Mouse (Mus musculus) midbrain, embryonic 14.5 days (tissue): ENCODE measurements around the gene Prdx4. TPM values are rescaled to one million over a fixed set of nuclear protein-coding genes. Genes with fewer than 3 reads are reported as not detected.

Experiments
- ATAC-seq: fragments of 200-750 bp; cut with Nextera tagmentation; 2 replicates; pipeline ENCODE4 v1.8.0; 2017; ENCODE audit warnings: moderate number of reproducible peaks, moderate library complexity; ENCODE audit not compliant: low FRiP score, low TSS enrichment
- DNase-seq: peaks from one replicate; pipeline ENCODE4 v3.0.0-alpha.2; 2015
- H3K27ac ChIP-seq: fragments of 300-500 bp; sonication (generic); replicated peaks from 2 replicates; pipeline ENCODE4 v1.5.1; 2014; ENCODE audit warnings: mild to moderate bottlenecking, low read depth, low read length, moderate library complexity
- H3K27me3 ChIP-seq: fragments of 300-500 bp; sonication (generic); 2 replicates; pipeline ENCODE4 v1.6.1; 2014; ENCODE audit warnings: low read length, control low read depth, mixed read lengths; ENCODE audit not compliant: control insufficient read depth, insufficient read depth
- H3K36me3 ChIP-seq: fragments of 300-500 bp; sonication (generic); 2 replicates; pipeline ENCODE4 v1.6.1; 2014; ENCODE audit warnings: low read length, control low read depth; ENCODE audit not compliant: control insufficient read depth, insufficient read depth
- H3K4me1 ChIP-seq: fragments of 300-500 bp; sonication (generic); 2 replicates; pipeline ENCODE4 v1.6.1; 2014; ENCODE audit warnings: mild to moderate bottlenecking, antibody characterized with exemption, low read length, control low read depth; ENCODE audit not compliant: control insufficient read depth, insufficient read depth
- H3K4me2 ChIP-seq: fragments of 300-500 bp; sonication (generic); 2 replicates; pipeline ENCODE4 v1.6.1; 2014; ENCODE audit warnings: mild to moderate bottlenecking, low read length, moderate library complexity
- H3K4me3 ChIP-seq: fragments of 300-500 bp; sonication (generic); replicated peaks from 2 replicates; pipeline ENCODE4 v1.5.1; 2014; ENCODE audit warnings: low read depth, low read length
- H3K9ac ChIP-seq: fragments of 300-500 bp; sonication (generic); replicated peaks from 2 replicates; pipeline ENCODE4 v1.6.1; 2014; ENCODE audit warnings: mild to moderate bottlenecking, low read length, moderate library complexity
- H3K9me3 ChIP-seq: fragments of 300-500 bp; sonication (generic); 2 replicates; pipeline ENCODE4 v1.6.1; 2016; ENCODE audit warnings: low read length, control low read depth, mixed read lengths; ENCODE audit not compliant: control insufficient read depth
- WGBS: fragments of 180-500 bp; shearing (Covaris S2); extraction: QIAGEN DNeasy Blood & Tissue Kit; methylation state at CpG from one replicate; pipeline ENCODE4 v1.1.7; 2014; 5-methylcytosine and 5-hydroxymethylcytosine counted together
- polyA plus RNA-seq: library from polyadenylated mRNA; unstranded; fragments of >200 nt; fragmentation: Nextera tagmentation; extraction: Ambion mirVana; gene quantifications from 2 replicates; pipeline ENCODE4 v1.2.1, GENCODE M21; 2014

Prdx4 gene
- polyA plus RNA-seq, 1 experiment from 2014 or later, result 105 TPM

GRCm38 (mm10) chrX:155306390-155306789 lies 34.2 kb downstream of the Prdx4 start:
- Histone ChIP-seq H3K9me3 (no peaks in the 10 kb centered on the region), H3K36me3 (no peaks in the 10 kb centered on the region), H3K9ac (no peak overlapping the region), H3K27ac (no peak overlapping the region), H3K4me2 (no peak overlapping the region), H3K27me3 (no peaks in the 10 kb centered on the region), H3K4me3 (no peak overlapping the region), H3K4me1 (no peaks in the 10 kb centered on the region)
- DNase-seq (no peak), ATAC-seq (no peak)
- 94% methylated on average over 2 of the region's 2 CpGs for WGBS

GRCm38 (mm10) chrX:155280427-155281044 lies 60.0 kb downstream of the Prdx4 start:
- DNase-seq (no peak), ATAC-seq (no peak)
- no peaks in the 10 kb centered on the region for H3K9me3 ChIP-seq
- no peak overlapping the region for H3K4me3 ChIP-seq
- no peaks in the 10 kb centered on the region for H3K4me1 ChIP-seq
- no peak overlapping the region for H3K9ac ChIP-seq
- no peaks in the 10 kb centered on the region for H3K27me3 ChIP-seq
- H3K36me3 ChIP-seq, result 0 out of 2 replicates have a peak, but pooled peaks cover 3% of the 10 kb centered on the region
- no peak overlapping the region for H3K27ac ChIP-seq
- 54% methylated on average over 1 of the region's 1 CpGs for WGBS
- H3K4me2 ChIP-seq, result no peak overlapping the region

DNA sequence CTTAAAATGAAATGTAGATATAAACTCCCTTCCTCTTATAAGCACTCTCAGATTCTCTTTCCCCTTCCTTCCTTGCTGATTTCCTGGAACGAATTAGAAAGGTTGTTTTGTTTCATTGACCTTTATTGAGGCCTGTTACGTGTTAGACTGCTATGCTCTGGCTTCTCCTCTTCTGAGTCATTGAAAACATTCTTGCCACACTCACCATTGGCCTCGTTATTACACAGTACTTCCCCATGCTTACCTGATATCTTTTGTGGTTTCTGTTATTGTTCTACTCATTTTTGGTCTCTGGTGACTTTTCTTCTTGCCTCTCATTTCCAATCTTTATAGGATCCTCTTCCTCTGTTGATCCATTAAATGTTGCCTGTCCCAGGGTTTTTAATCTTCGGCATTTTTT lies 62.1 kb downstream of the Prdx4 start:
- no peak overlapping the region for H3K27ac ChIP-seq
- H3K9me3 ChIP-seq, result no peaks in the 10 kb centered on the region
- H3K27me3 ChIP-seq, result no peaks in the 10 kb centered on the region
- DNase-seq (no peak), ATAC-seq (no peak)
- H3K4me1 ChIP-seq, result no peaks in the 10 kb centered on the region
- WGBS, result 80% methylated on average over 4 of the region's 4 CpGs
- no peak overlapping the region for H3K4me2 ChIP-seq
- no peak overlapping the region for H3K9ac ChIP-seq
- 0 out of 2 replicates have a peak, but pooled peaks cover 3% of the 10 kb centered on the region for H3K36me3 ChIP-seq
- no peak overlapping the region for H3K4me3 ChIP-seq

Other genes with a start within 250 kb of the Prdx4 start
- not detected in 2 replicates for gene Magea2, start 247.1 kb downstream of the Prdx4 start, polyA plus RNA-seq
- gene Cldn34b2, start 212.3 kb downstream of the Prdx4 start, polyA plus RNA-seq, result not detected in 2 replicates
- gene Sat1, start 124.3 kb downstream of the Prdx4 start, polyA plus RNA-seq, result 57.8 and 86.7 TPM in 2 replicates
- 48.0 and 49.9 TPM in 2 replicates for gene Acot9, start 78.3 kb downstream of the Prdx4 start, polyA plus RNA-seq